Comparison of ENCODE assay signal across 10 mouse cellular contexts in genomic region chr17:71783366-71783735, GRCm38 (mm10). TPM values are rescaled to one million over a fixed set of nuclear protein-coding genes. Genes with fewer than 3 reads are reported as not detected.
DNase-seq lines count a peak whose midpoint lies in the region; ATAC-seq lines count a peak whose summit lies in the region.
"Had no signal": no experiment of that assay in that cellular context is flagged by ENCODE, and none has a peak within 500 bp of the region (broad histone marks: within the 10 kb centered on the region; RNA-seq: fewer than 3 reads in every experiment).

No protein-coding gene starts in this region.

- H3K4me1 ChIP-seq in heart, embryonic 11.5 days (ENCODE audit: control insufficient read depth, insufficient read depth, low read length), result peaks cover 5% of the 10 kb centered on the region; the same call in 1 of the 2 replicates
- H3K4me1 ChIP-seq in liver, embryonic 12.5 days, result no peaks in the 10 kb centered on the region

- H3K4me3 ChIP-seq in heart, embryonic 11.5 days (ENCODE audit: low read depth, low read length), result peak overlapping the region; percentile 82
- H3K4me3 ChIP-seq in liver, embryonic 12.5 days, result peak overlapping the region; percentile 55; the same call in 1 of the 2 replicates

- H3K27me3 ChIP-seq in heart, embryonic 11.5 days (ENCODE audit: control insufficient read depth, insufficient read depth, low read length), result peaks cover 4% of the 10 kb centered on the region; the same call in 1 of the 2 replicates
- H3K27me3 ChIP-seq in liver, embryonic 12.5 days (replicated peaks), result peaks cover 39% of the 10 kb centered on the region

- H3K36me3 ChIP-seq in heart, embryonic 11.5 days (ENCODE audit: control insufficient read depth, insufficient read depth, low read length), result no peaks in the 10 kb centered on the region; the same call in 1 of the 2 replicates
- no peaks in the 10 kb centered on the region for H3K36me3 ChIP-seq in liver, embryonic 12.5 days

- peak overlapping the region; percentile 67 for H3K4me2 ChIP-seq in heart, embryonic 11.5 days
- H3K4me2 ChIP-seq in liver, embryonic 12.5 days, result peak overlapping the region; percentile 63

- H3K9ac ChIP-seq in heart, embryonic 11.5 days (ENCODE audit: low read depth, low read length), result peak overlapping the region; percentile 82
- no peak overlapping the region for H3K9ac ChIP-seq in liver, embryonic 12.5 days

- peak; percentile 10 to 31 for DNase-seq in heart, adult 18-20 months
- DNase-seq in heart, postnatal 14 days, result no peak
- peak; percentile 49 for DNase-seq in brain, adult 2 months (ENCODE audit: low read depth, low spot score)
- no peak for DNase-seq in natural killer cell, adult 2 months (ENCODE audit: low spot score in 2 of 2)
- no peak for DNase-seq in spleen, postnatal 10 days (ENCODE audit: low spot score in 2 of 2)
- no peak for DNase-seq in urinary bladder, adult 18-20 months (ENCODE audit: low spot score in 2 of 2)

- 13% methylated on average over 10 of the region's 10 CpGs for WGBS in heart, embryonic 11.5 days (ENCODE audit: insufficient replicate concordance)
- 30% methylated on average over 10 of the region's 10 CpGs for WGBS in liver, embryonic 12.5 days (ENCODE audit: insufficient replicate concordance)

- intact Hi-C loops in heart, postnatal 14 days (cut with DNase I), result loop anchor here (5.0 kb wide), 2 partner anchors 41 to 111 kb away; partner anchors contain the start of gene Togaram2

- peak overlapping the region; percentile 79 for H3K27ac ChIP-seq in heart, embryonic 11.5 days (ENCODE audit: low read depth, low read length)
- no peak overlapping the region for H3K27ac ChIP-seq in liver, embryonic 12.5 days

- no peaks in the 10 kb centered on the region for H3K9me3 ChIP-seq in heart, embryonic 11.5 days (replicated peaks; ENCODE audit: control insufficient read depth, low read length)
- H3K9me3 ChIP-seq in liver, embryonic 12.5 days (replicated peaks), result peaks cover 7% of the 10 kb centered on the region; the same call in 1 of the 2 replicates

- no peak for ATAC-seq in heart, embryonic 11.5 days (replicated peaks; ENCODE audit: insufficient number of reproducible peaks, low FRiP score, low TSS enrichment)
- ATAC-seq in liver, embryonic 12.5 days, result no peak

RNA-seq across cellular contexts. Expression of gene Clip4, which starts 15.1 kb away (rescaled TPM):
- 100 to 1,000 TPM; 256 to 257 TPM for total RNA-seq in heart, adult 18-20 months (2021)
- 100 to 1,000 TPM; 154 to 172 TPM for total RNA-seq in heart, postnatal 14 days (2021)
- 28.6 and 30.6 TPM in 2 replicates for polyA plus RNA-seq in heart, embryonic 11.5 days (2014; fragmentation: Nextera tagmentation; extraction: Ambion mirVana)
- polyA plus RNA-seq in liver, embryonic 12.5 days (2016; fragmentation: Nextera tagmentation; extraction: Ambion mirVana), result 0.35 and 0.87 TPM in 2 replicates
- total RNA-seq: MEL; neutrophil, adult 5-6 weeks had no signal

RNA-seq across cellular contexts. Expression of gene Pcare, which starts 30.7 kb away (rescaled TPM):
- total RNA-seq in heart, adult 18-20 months (2021), result under 1 TPM; 0.41 to 0.74 TPM
- under 1 TPM; 0.26 to 0.41 TPM for total RNA-seq in heart, postnatal 14 days (2021)
- not detected in 2 replicates for polyA plus RNA-seq in heart, embryonic 11.5 days (2014; fragmentation: Nextera tagmentation; extraction: Ambion mirVana)
- 0.02 TPM in 1 of 2 replicates, not detected in the other for polyA plus RNA-seq in liver, embryonic 12.5 days (2016; fragmentation: Nextera tagmentation; extraction: Ambion mirVana)
- total RNA-seq: MEL; neutrophil, adult 5-6 weeks had no signal

Comparison
In these comparisons a context has a peak if more than half of its experiments do, and no peak if none do; other contexts are left out.
1. DNase-seq: peak in heart, adult 18-20 months (2 of 2) and brain, adult 2 months (single experiment); none in heart, postnatal 14 days (0 of 2), natural killer cell, adult 2 months (0 of 2), spleen, postnatal 10 days (0 of 2) and urinary bladder, adult 18-20 months (0 of 2).